Mouse (Mus musculus) heart, postnatal 36 days (tissue): ENCODE measurements around the gene Kpna7. TPM values are rescaled to one million over a fixed set of nuclear protein-coding genes. Genes with fewer than 3 reads are reported as not detected.

Experiments
- total RNA-seq, 2 experiments: library from RNA; stranded (reverse); gene quantifications; 2 replicates each; pipeline ENCODE4 v1.2.3; 2021

Kpna7 gene
- total RNA-seq, 2 experiments from 2014 or later, result not detected

Other genes with a start within 250 kb of the Kpna7 start
- gene Smurf1, start 118.2 kb downstream of the Kpna7 start, total RNA-seq, result 10 to 100 TPM; 24.6 to 27.2 TPM
- gene Gm4871, start 51.3 kb downstream of the Kpna7 start, total RNA-seq, result not detected
- gene 1700018F24Rik, start 41.0 kb downstream of the Kpna7 start, total RNA-seq, result not detected
- 10 to 100 TPM; 63.4 to 64.3 TPM for gene Arpc1a, start 200 bp downstream of the Kpna7 start, total RNA-seq
- 10 to 100 TPM; 71.7 to 84.7 TPM for gene Arpc1b, start 30.2 kb upstream of the Kpna7 start, total RNA-seq
- gene Pdap1, start 56.2 kb upstream of the Kpna7 start, total RNA-seq, result 10 to 100 TPM; 39.3 to 45.7 TPM
- 10 to 100 TPM; 59.5 to 61.1 TPM for gene Bud31, start 56.3 kb upstream of the Kpna7 start, total RNA-seq
- gene Ptcd1, start 83.1 kb upstream of the Kpna7 start, total RNA-seq, result 10 to 100 TPM; 28.5 to 42.2 TPM
- 10 to 100 TPM; 11.4 to 11.7 TPM for gene Cpsf4, start 83.2 kb upstream of the Kpna7 start, total RNA-seq
- 1,000 to 10,000 TPM; 1,102 to 1,127 TPM for gene Atp5j2, start 108.0 kb upstream of the Kpna7 start, total RNA-seq
- 1 to 10 TPM; 6.5 to 8.5 TPM for gene Zkscan14, start 117.8 kb upstream of the Kpna7 start, total RNA-seq
- gene Zkscan5, start 120.5 kb upstream of the Kpna7 start, total RNA-seq, result 10 to 100 TPM in 1 of 2 experiments, 1 to 10 TPM in 1; 9.5 to 10.1 TPM
- 10 to 100 TPM; 27.7 to 31.3 TPM for gene Zfp655, start 147.7 kb upstream of the Kpna7 start, total RNA-seq
- 10 to 100 TPM in 1 of 2 experiments, 1 to 10 TPM in 1; 10.0 to 11.1 TPM for gene Zscan25, start 196.5 kb upstream of the Kpna7 start, total RNA-seq